Mouse (Mus musculus) ovary, adult 10 weeks (tissue): ENCODE results near the gene Abcc6. TPM values are rescaled to one million over a fixed set of nuclear protein-coding genes. Genes with fewer than 3 reads are reported as not detected.

ENCODE experiments used
- polyA plus RNA-seq: library from polyadenylated mRNA; stranded (reverse); fragments of 350-450 nt; fragmentation: Illumina TruSeq; extraction: RNeasy Lipid Tissue Mini Kit (QIAGEN cat#74804); gene quantifications from one replicate; pipeline ENCODE4 v1.2.3, GENCODE M21; 2014

Abcc6 gene
- not detected for polyA plus RNA-seq

GRCm38 (mm10) chr7:46030145-46030488, at the start of gene Abcc6:
Abcc6 (minus strand) TSS chr7:46030302.

GRCm38 (mm10) chr7:46033109-46033869, 3.2 kb upstream of the Abcc6 start, which contains the start of gene Nomo1:
Nomo1 (plus strand) TSS chr7:46033698.

GRCm38 (mm10) chr7:45923762-45924428, 106.2 kb downstream of the Abcc6 start, which contains the start of gene Ccdc114:
Ccdc114 (plus strand) TSS chr7:45924072.

GRCm38 (mm10) chr7:45921242-45921621, 108.9 kb downstream of the Abcc6 start, which contains the start of gene Emp3:
Emp3 (minus strand) TSS chr7:45921404.

Other genes starting within 250 kb of the Abcc6 start
- not detected for gene Lmtk3, start 246.6 kb downstream of the Abcc6 start, polyA plus RNA-seq
- not detected for gene Sult2b1, start 245.6 kb downstream of the Abcc6 start, polyA plus RNA-seq
- 14.9 TPM for gene Cyth2, start 215.7 kb downstream of the Abcc6 start, polyA plus RNA-seq
- gene Kcnj14, start 205.5 kb downstream of the Abcc6 start, polyA plus RNA-seq: not detected
- 0.86 TPM for gene Grwd1, start 199.4 kb downstream of the Abcc6 start, polyA plus RNA-seq
- 81.7 TPM for gene Kdelr1, start 157.5 kb downstream of the Abcc6 start, polyA plus RNA-seq
- gene Grin2d, start 151.9 kb downstream of the Abcc6 start, polyA plus RNA-seq: not detected
- gene Syngr4, start 133.6 kb downstream of the Abcc6 start, polyA plus RNA-seq: not detected
- 0.46 TPM for gene Tmem143, start 133.4 kb downstream of the Abcc6 start, polyA plus RNA-seq
- 2.5 TPM for gene Emp3, start 108.9 kb downstream of the Abcc6 start, polyA plus RNA-seq
- gene Ccdc114, start 106.2 kb downstream of the Abcc6 start, polyA plus RNA-seq: 1.1 TPM
- gene Nomo1, start 3.4 kb upstream of the Abcc6 start, polyA plus RNA-seq: 4.2 TPM
- gene Kcnj11, start 70.5 kb upstream of the Abcc6 start, polyA plus RNA-seq: not detected
- gene Abcc8, start 149.7 kb upstream of the Abcc6 start, polyA plus RNA-seq: not detected
- gene Ush1c, start 208.2 kb upstream of the Abcc6 start, polyA plus RNA-seq: not detected
- not detected for gene Otog, start 210.7 kb upstream of the Abcc6 start, polyA plus RNA-seq